In the genomic region with DNA sequence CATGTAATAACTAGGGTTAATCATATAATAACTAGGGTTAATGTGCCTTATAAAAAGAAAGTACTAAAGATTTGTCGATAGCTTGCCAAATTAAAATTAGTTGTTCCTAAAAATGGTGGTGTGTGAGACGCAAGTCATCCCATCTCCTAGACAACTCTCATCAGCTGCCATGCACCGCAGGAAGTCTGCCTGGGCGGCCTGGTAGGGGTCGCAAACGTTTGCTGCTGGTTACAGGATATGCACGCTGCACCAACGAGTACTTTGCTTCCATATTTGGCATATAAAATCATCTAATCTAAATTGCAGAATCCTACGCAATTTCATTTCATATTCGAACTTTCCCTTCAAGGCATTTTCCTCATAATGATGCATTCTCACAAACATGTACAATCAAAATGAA, we compare ENCODE assay signal across 16 mouse cellular contexts.
"Had no signal": no experiment of that assay in that cellular context is flagged by ENCODE, and none has a peak within 500 bp of the region (broad histone marks: within the 10 kb centered on the region; RNA-seq: fewer than 3 reads in every experiment).

No protein-coding gene starts in this region.

- H3K36me3 ChIP-seq: neural tube, embryonic 13.5 days; neural tube, embryonic 15.5 days; stomach, embryonic 15.5 days had no signal

- H3K27ac ChIP-seq: neural tube, embryonic 13.5 days; neural tube, embryonic 15.5 days; stomach, embryonic 15.5 days; stomach, postnatal 0 days had no signal

- H3K4me1 ChIP-seq: stomach, embryonic 15.5 days had no signal

- DNase-seq: retina, postnatal 1 day; right cerebral cortex, adult 18-20 months; right cerebral cortex, postnatal 14 days; right cerebral cortex, postnatal 25 days; right cerebral cortex, postnatal 4 days; spleen, adult 18-20 months; thymus, adult 18-20 months; thymus, adult 2 months; thymus, postnatal 14 days; thymus, postnatal 25 days; thymus, postnatal 36 days; thymus, postnatal 4 days had no signal

- H3K4me2 ChIP-seq: neural tube, embryonic 13.5 days; neural tube, embryonic 15.5 days; stomach, embryonic 15.5 days had no signal

- H3K27me3 ChIP-seq: neural tube, embryonic 13.5 days; neural tube, embryonic 15.5 days; stomach, embryonic 15.5 days had no signal

- H3K4me3 ChIP-seq: neural tube, embryonic 13.5 days; neural tube, embryonic 15.5 days; stomach, embryonic 15.5 days had no signal

- H3K9ac ChIP-seq: neural tube, embryonic 13.5 days; neural tube, embryonic 15.5 days; stomach, embryonic 15.5 days had no signal

- H3K9me3 ChIP-seq: neural tube, embryonic 13.5 days; neural tube, embryonic 15.5 days; stomach, embryonic 15.5 days had no signal
